Mouse (Mus musculus) hindbrain, postnatal 0 days (tissue): ENCODE measurements around the gene Cfap57. TPM values are rescaled to one million over a fixed set of nuclear protein-coding genes. Genes with fewer than 3 reads are reported as not detected.

Experiments used
- ATAC-seq: fragments of 200-750 bp; cut with Nextera tagmentation; 2 replicates; pipeline ENCODE4 v1.8.0; 2017; ENCODE audit warnings: mild to moderate bottlenecking, moderate TSS enrichment, moderate library complexity
- DNase-seq: peaks from one replicate; pipeline ENCODE4 v3.0.0-alpha.2; 2015; ENCODE audit warnings: low spot score
- H3K27ac ChIP-seq: fragments of 300-500 bp; sonication (generic); 2 replicates; pipeline ENCODE4 v1.5.1; 2014; ENCODE audit warnings: mild to moderate bottlenecking
- H3K27me3 ChIP-seq: fragments of 300-500 bp; sonication (generic); 2 replicates; pipeline ENCODE4 v1.6.1; 2014; ENCODE audit warnings: low read length, mixed read lengths; ENCODE audit not compliant: insufficient read depth
- H3K36me3 ChIP-seq: fragments of 300-500 bp; sonication (generic); 2 replicates; pipeline ENCODE4 v1.6.1; 2014; ENCODE audit warnings: low read length, mixed read lengths; ENCODE audit not compliant: insufficient read depth
- H3K4me1 ChIP-seq: fragments of 300-500 bp; sonication (generic); 2 replicates; pipeline ENCODE4 v1.6.1; 2014; ENCODE audit warnings: antibody characterized with exemption, low read length, mixed read lengths; ENCODE audit not compliant: insufficient read depth
- H3K4me2 ChIP-seq: fragments of 300-500 bp; sonication (generic); 2 replicates; pipeline ENCODE4 v1.6.1; 2014; ENCODE audit warnings: low read depth, mild to moderate bottlenecking, low read length, moderate library complexity, mixed read lengths
- H3K4me3 ChIP-seq: fragments of 300-500 bp; sonication (generic); 2 replicates; pipeline ENCODE4 v1.5.1; 2014; ENCODE audit warnings: low read length
- H3K9ac ChIP-seq: fragments of 300-500 bp; sonication (generic); replicated peaks from 2 replicates; pipeline ENCODE4 v1.6.1; 2014; ENCODE audit warnings: mild to moderate bottlenecking, low read length, moderate library complexity, mixed read lengths
- H3K9me3 ChIP-seq: fragments of 300-500 bp; sonication (generic); 2 replicates; pipeline ENCODE4 v1.6.1; 2016; ENCODE audit warnings: low read length, mixed read lengths
- CTCF ChIP-seq: IDR thresholded peaks from 2 replicates; pipeline ENCODE4 v1.5.1; 2016; ENCODE audit warnings: antibody characterized with exemption, control low read depth, low read depth
- WGBS: fragments of 180-500 bp; shearing (Covaris S2); extraction: QIAGEN DNeasy Blood & Tissue Kit; methylation state at CpG from one replicate; pipeline ENCODE4 v1.1.7; 2014; 5-methylcytosine and 5-hydroxymethylcytosine counted together
- polyA plus RNA-seq: library from polyadenylated mRNA; unstranded; fragments of >200 nt; fragmentation: Nextera tagmentation; extraction: Ambion mirVana; gene quantifications from 2 replicates; pipeline ENCODE4 v1.2.1, GENCODE M21; 2015
- total RNA-seq: library from RNA; depleted of rRNA; stranded (reverse); fragments of >200 nt; gene quantifications from 2 replicates; pipeline ENCODE4 v1.2.3, GENCODE M21; 2014

Cfap57 gene
- total and polyA plus RNA-seq, 2 experiments from 2014 or later = 0.70 to 1.3 TPM

GRCm38 (mm10) chr4:118582629-118583028, 37.9 kb downstream of the Cfap57 start:
- H3K9me3 ChIP-seq = no peaks in the 10 kb centered on the region
- no peak overlapping the region for H3K4me3 ChIP-seq
- H3K36me3 ChIP-seq = no peaks in the 10 kb centered on the region
- H3K4me2 ChIP-seq = no peak overlapping the region
- H3K4me1 ChIP-seq = no peaks in the 10 kb centered on the region
- H3K27ac ChIP-seq = no peak overlapping the region
- no peak for DNase-seq
- H3K9ac ChIP-seq = no peak overlapping the region
- no peak for TF ChIP-seq CTCF
- WGBS = 95% methylated on average over 8 of the region's 8 CpGs
- no peaks in the 10 kb centered on the region for H3K27me3 ChIP-seq
- no peak for ATAC-seq

DNA sequence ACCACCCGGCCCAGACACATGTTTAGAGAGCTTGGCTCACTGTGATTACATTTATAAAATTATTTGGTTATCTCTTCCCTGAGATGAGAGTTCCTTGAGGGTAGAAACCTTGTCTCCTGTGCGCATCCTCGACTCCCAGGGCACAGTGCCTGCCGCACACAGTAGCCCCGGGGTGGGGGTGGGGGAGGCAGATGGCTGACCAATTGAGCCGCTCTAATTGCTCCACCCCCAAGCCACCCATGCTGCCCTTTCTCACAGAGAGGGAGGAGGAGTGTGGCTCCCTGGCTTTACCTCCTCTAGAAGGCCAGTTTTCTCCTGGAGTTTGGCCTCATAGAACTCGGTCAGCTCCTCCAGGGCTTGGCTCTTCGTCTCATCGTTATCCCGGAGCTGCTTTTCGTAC, 39.1 kb downstream of the Cfap57 start:
- no peaks in the 10 kb centered on the region for H3K4me1 ChIP-seq
- ATAC-seq (0 out of 2 replicates have a peak, but pooled peaks have one; percentile 32), DNase-seq (no peak)
- no peak overlapping the region for H3K9ac ChIP-seq
- no peak overlapping the region for H3K4me2 ChIP-seq
- no peaks in the 10 kb centered on the region for H3K27me3 ChIP-seq
- H3K36me3 ChIP-seq = no peaks in the 10 kb centered on the region
- no peaks in the 10 kb centered on the region for H3K9me3 ChIP-seq
- H3K27ac ChIP-seq = no peak overlapping the region
- TF ChIP-seq CTCF = no peak
- no peak overlapping the region for H3K4me3 ChIP-seq
- WGBS = 32% methylated on average over 11 of the region's 11 CpGs

DNA sequence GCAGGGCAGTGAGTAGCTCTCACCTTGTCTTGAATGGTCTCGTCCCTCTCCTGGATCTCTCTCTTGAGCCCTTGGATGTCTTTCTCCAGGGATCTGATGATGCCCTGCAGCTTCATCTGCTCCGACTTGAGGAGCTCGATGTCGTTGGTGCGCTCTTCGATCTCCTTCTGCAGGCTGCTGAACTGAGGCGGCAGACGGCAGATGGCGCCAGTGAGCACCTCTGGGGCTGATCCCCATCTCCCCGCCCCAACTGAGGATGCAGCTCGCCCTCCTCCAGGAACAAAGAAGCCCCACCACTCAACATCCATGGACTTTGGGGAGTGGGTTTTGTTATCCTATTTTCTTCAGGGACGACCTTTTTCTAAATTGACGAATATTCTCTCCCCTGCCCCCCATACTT, 41.3 kb downstream of the Cfap57 start:
- DNase-seq (peak; percentile 24), ATAC-seq (no peak)
- Histone ChIP-seq H3K4me2 (no peak overlapping the region), H3K36me3 (no peaks in the 10 kb centered on the region), H3K9ac (no peak overlapping the region), H3K9me3 (no peaks in the 10 kb centered on the region), H3K4me3 (no peak overlapping the region), H3K27ac (no peak overlapping the region), H3K4me1 (no peaks in the 10 kb centered on the region), H3K27me3 (no peaks in the 10 kb centered on the region)
- peak; percentile 65 for TF ChIP-seq CTCF
- WGBS = 53% methylated on average over 13 of the region's 13 CpGs

DNA sequence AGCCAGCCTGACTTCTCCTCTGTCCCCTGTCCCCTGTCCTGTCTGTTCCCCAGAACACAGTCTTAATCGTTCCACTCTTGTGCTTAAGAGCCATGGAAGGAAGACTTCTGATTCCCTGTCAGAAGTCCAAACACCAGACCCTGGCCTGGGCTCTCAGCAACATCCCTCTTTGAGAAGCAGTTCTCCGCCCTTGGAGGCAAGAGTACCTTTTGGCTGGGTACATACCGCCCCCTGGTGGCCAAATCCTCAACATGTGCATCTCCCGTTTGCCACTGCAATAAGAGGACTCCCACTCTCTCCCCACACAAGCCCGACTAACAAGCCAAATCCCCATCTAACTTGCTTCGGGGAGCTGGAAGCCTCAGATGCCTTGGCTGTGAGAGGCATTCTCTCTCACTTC, 44.5 kb downstream of the Cfap57 start:
- ATAC-seq (peak; percentile 75), DNase-seq (peak; percentile 92)
- H3K27me3 ChIP-seq = no peaks in the 10 kb centered on the region
- no peaks in the 10 kb centered on the region for H3K9me3 ChIP-seq
- no peak overlapping the region for H3K4me3 ChIP-seq
- no peaks in the 10 kb centered on the region for H3K4me1 ChIP-seq
- H3K27ac ChIP-seq = no peak overlapping the region
- WGBS = 7% methylated on average over 6 of the region's 6 CpGs
- no peak overlapping the region for H3K4me2 ChIP-seq
- TF ChIP-seq CTCF = peak; percentile 96
- no peak overlapping the region for H3K9ac ChIP-seq
- H3K36me3 ChIP-seq = no peaks in the 10 kb centered on the region

- 76% methylated on average over 15 of the region's 15 CpGs for whole genome bisulfite sequencing
- no peak overlapping the region for H3K27ac ChIP-seq
- no peak overlapping the region for H3K4me2 ChIP-seq
- DNase-seq = no peak
- H3K4me3 ChIP-seq = no peak overlapping the region
- no peaks in the 10 kb centered on the region for H3K36me3 ChIP-seq
- H3K27me3 ChIP-seq = no peaks in the 10 kb centered on the region
- H3K9ac ChIP-seq = no peak overlapping the region
- no peaks in the 10 kb centered on the region for H3K9me3 ChIP-seq
- TF ChIP-seq CTCF = no peak
- ATAC-seq = no peak
- H3K4me1 ChIP-seq = no peaks in the 10 kb centered on the region
Measured at GRCm38 (mm10) chr4:118571441-118571840, 49.1 kb downstream of the Cfap57 start.

GRCm38 (mm10) chr4:118569320-118569719, 51.3 kb downstream of the Cfap57 start:
- H3K4me1 ChIP-seq = no peaks in the 10 kb centered on the region
- no peaks in the 10 kb centered on the region for H3K27me3 ChIP-seq
- no peak for DNase-seq
- no peaks in the 10 kb centered on the region for H3K36me3 ChIP-seq
- WGBS = 74% methylated on average over 23 of the region's 23 CpGs
- H3K4me2 ChIP-seq = no peak overlapping the region
- no peak overlapping the region for H3K4me3 ChIP-seq
- no peak for ATAC-seq
- TF ChIP-seq CTCF = no peak
- H3K9ac ChIP-seq = no peak overlapping the region
- no peak overlapping the region for H3K27ac ChIP-seq
- H3K9me3 ChIP-seq = no peaks in the 10 kb centered on the region

DNA sequence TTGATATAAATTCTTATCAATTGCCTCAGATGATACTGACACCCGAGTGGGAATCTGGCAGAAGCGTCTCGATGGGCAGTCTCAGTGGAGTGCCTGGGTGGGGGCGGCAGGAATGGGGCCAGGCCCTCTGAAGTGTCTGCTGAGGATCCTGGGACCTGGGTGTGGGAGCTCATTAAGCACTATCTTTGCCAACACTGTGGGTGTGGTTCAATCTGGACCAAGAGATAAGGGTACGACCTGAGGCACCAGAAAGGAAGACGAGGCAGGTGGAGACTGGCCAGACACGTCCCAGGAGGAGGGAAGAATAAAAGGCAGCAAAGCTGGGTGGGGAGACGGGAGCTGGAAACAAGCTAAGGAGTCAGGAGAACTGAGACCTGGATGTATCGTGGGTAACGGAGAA, 51.9 kb downstream of the Cfap57 start:
- Histone ChIP-seq H3K27ac (no peak overlapping the region), H3K4me2 (no peak overlapping the region), H3K4me3 (no peak overlapping the region), H3K4me1 (no peaks in the 10 kb centered on the region), H3K9ac (0 out of 2 replicates have a peak overlapping the region, but pooled peaks have one; percentile 3), H3K9me3 (no peaks in the 10 kb centered on the region), H3K27me3 (no peaks in the 10 kb centered on the region), H3K36me3 (no peaks in the 10 kb centered on the region)
- no peak for TF ChIP-seq CTCF
- DNase-seq (no peak), ATAC-seq (no peak)
- 81% methylated on average over 10 of the region's 10 CpGs for WGBS
